Mouse (Mus musculus): ENCODE measurements around the gene Syt6.

Gene Syt6

DNA sequence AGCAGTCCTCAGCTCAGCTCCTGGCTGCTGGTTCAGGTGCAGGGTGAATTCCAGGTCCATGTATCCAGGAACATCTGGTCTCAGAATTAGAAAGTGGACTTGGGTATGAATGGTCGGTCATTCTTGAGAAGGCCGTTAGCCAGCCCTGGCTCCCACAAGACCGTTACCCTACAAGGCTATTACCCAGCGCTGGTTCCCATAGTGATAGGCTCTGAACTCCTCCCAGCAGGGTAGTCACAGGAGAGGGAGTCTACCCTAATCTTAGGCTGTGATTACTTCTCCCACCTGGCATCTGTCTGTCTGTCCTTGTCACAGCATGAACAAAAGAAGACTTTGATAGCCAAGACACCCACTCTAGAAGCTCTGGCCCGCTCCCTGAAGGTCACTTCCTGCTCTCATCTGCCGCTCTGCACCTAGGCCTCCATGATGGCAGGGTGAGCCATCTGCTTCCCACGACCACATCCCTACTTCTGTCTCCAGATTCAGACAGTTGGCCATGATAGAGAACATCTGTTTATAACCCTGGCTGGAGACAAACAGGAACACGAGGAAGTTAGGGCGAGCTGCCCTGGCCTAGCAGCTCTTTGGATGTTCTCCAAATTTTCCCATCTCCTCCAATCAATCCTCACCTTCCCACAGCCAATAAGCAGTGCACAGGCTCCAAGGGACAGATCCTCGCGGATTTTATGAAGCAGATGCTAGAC, 72.3 kb downstream of the Syt6 start:
- DNase-seq (ENCODE audit: low spot score in 2 of 2): no peak

DNA sequence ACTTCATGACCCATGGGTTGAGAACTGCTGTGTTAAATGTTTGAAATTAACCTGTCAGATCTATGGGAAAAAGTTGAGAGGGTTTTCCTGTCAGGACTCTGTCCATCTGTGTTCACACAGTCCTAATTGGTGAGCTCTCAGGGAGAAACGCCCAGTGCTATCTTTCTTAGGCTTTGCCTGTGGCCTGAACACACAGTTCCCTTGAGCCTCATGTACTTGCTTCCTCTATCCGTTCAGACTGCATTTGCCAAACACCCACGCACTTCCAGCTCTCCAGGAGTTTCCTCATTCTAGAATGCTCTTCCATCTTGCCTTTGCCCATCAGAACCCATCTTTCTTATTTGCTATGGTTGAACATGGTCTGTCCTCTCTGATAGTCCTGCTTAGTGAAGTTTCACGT, 73.5 kb downstream of the Syt6 start:
- DNase-seq (ENCODE audit: low spot score in 2 of 2): no peak

DNA sequence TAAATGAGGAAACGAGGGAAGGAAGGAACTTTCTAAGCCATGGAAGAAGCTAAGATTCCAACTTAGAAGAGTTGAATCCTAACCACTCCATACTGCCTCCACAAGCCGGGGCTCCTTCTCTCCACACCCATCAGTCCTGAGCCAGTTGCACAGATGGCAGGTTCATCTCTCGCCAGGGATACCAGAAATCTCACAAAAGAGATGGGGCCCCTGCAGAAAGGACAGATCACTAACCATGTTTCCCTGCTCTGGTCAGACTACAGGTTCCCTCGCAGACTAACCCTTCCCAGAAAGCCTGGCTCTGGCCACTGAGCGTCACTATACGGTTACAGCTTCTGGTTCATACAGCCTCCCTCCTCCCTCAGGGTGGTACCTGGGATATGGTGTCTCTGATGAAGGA, 74.7 kb downstream of the Syt6 start:
- no peak for DNase-seq (ENCODE audit: low spot score in 2 of 2)

DNA sequence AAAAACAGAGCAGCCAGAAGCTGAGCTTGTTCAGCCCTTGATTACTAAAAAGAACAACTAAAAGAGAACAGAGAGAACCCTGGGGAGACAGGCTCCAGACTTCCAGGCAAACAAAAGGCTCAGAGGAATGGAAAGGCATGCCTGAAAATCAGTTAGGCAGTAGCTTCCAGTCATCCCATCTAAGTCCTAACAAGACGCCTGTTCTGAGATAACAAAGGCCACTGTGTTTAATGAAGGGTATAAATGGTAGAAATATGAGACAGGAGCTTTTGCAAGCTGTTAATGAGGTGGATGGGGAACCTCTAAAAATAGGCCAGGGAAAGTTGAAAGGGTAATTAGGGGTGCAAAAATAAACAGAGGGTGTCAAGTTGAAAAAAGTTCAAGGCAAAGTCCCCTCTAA, 75.4 kb downstream of the Syt6 start:
- no peak for DNase-seq (ENCODE audit: low spot score in 2 of 2)

DNA sequence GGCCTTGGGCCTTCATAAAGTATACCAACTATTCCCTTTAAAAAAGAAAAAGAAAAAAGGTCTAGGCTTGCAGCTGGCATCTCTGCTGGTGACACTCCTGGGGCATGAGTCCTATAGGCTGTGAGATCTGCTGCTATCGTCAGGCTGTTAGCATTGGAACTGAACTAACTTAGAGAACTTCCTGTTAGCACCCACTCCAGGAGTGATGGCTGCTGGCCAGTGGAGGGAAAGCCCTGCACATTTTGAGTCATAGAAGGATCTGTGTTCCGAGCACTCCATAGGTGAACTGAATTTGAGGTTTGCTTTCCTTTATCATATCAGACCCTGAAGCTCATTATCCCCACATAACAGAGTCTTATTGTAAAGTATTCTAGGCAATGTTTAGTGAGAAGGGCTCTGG, 85.0 kb downstream of the Syt6 start:
- no peak for DNase-seq (ENCODE audit: low spot score in 2 of 2)

DNA sequence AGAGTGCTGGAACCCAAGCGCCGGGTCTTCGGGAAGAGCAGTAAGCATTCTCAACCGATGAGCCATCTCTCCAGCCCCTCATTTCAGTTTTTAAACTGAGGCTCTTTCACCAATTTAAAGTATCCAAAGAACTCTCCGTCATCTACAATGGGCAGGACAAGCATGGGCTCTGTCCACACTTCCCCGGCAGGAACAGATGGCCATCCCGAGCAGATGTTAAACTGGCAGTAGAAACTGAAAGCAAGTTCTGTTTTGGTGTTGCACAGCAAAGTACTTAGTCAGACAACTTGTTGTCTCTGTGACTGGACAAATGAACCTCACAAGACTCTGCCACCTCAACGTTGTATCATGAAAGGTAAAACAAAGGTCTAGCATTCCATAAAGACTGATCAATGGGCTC, 86.7 kb downstream of the Syt6 start:
- DNase-seq (ENCODE audit: low spot score in 2 of 2): no peak

DNA sequence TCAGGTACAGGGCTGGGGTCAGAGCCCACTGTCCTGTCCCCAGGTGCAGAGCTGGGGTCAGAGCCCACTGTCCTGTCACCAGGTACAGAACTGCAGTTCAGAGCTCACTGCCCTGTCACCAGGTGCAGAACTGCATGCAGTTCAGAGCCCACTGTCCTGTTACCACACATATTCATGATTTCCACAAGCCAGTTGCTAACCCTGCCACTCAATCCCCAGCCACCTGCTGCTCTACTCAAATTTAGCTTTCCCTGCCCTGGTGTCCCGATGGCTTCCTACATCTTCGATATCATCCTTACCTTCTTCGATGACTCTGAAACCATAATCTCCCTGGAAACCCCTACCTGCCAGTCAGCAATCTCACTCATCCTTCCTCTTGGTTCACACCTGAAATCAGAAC, 88.4 kb downstream of the Syt6 start:
- DNase-seq (ENCODE audit: low spot score in 2 of 2): no peak

DNA sequence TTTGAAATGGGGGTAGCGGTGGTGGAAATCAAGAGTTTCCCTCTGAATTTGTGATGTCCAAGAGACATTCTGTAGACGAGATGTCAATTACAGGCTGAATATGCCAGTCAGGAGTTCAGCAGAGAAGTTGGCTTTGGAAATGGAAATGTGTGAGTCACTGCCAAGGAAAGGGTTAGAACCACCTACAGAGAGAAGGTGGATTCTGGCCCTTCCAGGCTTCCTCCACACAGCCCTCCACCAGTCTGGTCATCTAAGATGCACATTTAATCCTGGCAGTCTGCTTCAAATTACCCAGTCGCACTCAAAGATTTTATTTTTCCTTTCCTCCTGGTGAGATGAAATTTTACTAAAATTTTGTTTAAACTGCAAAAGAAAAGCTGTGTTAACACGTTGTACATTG, 97.1 kb downstream of the Syt6 start:
- no peak for DNase-seq (ENCODE audit: low spot score in 2 of 2)

DNA sequence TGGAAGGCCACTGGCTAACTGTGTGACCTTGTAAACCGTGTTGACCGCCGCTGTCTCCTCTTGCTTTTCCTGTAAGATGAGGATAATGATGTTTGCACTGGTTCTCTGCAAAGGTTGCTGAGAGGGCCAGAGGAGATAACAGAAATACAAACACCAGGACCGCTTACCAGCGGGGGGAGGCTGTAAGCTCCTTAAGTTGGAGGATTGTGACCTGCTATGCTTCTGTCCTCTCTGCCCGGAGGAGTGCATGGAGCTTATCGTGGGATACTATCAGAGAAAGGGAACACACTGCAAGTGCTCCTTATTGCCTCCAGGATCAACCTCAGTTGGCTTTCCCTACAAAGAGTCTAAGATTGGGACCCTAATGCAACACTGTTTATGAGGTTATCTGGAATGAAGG, 97.7 kb downstream of the Syt6 start:
- no peak for DNase-seq (ENCODE audit: low spot score in 2 of 2)

DNA sequence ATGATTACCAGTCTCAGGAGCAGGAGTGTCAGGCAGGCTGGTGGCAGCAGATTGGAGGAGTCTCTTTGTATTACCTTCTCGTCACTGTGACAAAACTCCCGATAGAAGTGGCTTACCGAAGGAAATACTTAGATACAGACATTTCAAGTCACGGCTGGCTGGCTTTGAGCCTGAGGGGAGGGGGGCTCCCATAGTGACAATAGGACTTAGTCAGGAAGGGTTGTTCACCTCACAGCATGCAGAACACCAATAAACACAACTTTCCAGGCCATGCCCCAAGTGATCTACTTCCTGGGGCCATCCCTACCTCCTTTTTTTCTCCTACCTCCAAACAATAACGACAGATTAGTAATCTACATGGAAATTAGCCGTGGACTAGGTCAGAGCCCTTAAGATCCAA, 103.8 kb downstream of the Syt6 start:
- no peak for DNase-seq (ENCODE audit: low spot score in 2 of 2)

DNA sequence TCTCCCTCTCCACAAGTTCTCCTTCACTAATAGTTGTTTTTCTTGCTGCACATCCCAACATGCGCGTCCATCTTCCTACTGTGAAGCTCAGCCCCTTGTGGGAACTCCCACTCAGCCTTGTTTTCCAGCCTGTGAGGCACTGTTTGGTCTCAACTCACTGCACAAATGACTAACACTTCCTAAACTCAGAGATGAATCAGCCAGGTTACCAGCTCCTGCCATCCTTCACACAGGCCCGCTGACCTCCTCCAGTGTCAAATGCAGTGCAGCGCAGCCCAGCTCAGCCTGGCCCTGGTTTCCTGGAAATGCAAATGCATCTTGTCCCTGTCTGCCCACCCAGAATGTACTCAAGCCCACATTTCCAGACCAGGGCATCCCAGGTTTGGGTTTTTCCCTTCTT, 107.4 kb downstream of the Syt6 start:
- DNase-seq (ENCODE audit: low spot score in 2 of 2): no peak

DNA sequence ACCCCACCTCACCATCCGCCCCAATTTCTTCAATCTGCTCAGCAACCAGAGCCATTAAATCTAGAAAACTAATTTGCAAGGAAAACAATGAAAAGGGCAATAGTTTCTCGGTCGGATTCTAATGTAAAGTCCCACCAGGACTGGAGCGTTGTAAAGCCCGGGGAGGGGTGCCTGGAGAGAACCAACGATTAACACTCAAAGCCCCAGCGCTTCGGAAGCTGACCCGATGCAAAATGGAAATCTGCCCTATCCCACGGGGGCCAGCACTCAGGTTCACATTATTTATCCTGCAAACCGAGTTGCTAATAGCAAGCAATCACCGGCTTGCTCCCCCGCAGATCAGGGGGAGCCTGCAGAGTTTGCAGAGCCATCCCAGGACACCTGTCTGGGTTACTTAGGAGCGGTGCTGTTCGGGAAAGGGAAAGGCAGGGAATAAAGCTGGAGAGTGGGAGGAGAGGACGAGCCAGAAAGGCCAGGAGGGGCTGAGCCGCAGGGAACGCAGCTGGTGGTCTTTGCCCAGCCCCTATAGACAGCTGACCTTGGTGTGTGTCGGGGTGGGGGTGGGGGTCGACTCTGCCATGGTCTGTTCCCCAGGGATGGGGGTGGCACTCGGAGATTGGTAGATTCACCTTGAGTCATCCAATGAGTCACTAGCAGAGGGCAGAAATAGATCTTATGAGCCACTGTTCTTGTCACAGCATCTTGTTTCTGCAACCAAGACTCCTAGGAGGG, 108.4 kb downstream of the Syt6 start:
- no peak for DNase-seq (ENCODE audit: low spot score in 2 of 2)

DNA sequence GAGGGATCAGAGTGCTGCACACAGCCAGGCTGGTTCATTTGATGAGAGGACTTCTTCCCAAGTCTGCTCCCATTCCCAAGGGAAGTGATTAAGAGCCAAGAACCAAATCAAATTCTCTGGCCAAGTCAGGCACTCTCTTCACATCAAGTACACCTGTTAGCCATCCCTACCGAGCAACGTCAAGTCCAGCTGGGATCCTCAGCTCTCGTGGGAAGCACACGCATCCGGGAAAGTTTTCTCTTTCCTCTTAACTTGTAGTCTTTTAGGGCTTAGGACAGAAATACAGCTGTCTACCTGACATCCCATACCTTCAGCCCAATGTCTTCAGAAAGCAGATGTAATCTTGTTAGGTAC, 108.9 kb downstream of the Syt6 start:
- no peak for DNase-seq (ENCODE audit: low spot score in 2 of 2)

DNA sequence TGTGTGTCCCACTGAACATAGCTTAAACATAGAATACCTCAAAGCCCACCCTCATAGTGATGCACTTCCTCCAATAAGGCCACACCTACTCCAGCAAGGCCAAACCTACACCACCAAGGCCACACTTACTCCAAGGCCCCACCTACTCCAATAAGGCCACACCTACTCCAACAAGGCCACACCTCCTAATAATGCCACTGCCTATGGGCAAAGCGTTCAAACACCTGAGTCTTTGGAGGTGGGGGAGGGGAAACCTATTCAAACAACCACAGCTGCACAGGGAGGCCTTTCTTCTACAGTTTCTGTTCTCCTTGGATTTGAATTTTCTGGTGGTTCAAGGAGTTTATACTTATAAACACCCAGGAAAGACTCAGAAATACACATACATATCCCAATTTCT, 114.0 kb downstream of the Syt6 start:
- DNase-seq (ENCODE audit: low spot score in 2 of 2): no peak

DNA sequence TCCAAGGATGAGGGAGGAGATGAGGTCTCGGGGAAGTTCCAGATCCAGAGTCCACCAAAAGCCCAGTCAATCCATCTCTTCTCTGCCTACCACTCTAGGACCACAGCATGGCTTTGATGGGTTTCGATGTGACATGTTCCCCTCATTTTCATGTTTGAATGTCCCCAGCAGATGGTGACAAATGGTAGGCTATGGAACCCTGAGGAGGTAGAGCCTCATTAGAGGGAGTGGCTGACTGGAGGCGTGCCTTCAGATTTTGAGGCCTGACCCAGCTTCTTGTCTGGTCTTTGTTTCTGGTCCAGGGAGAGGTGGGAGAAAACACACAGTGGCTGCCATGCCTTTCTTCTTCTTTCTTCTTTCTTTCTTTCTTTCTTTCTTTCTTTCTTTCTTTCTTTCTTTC, 115.5 kb downstream of the Syt6 start:
- peak; percentile 3 to 9 for DNase-seq (ENCODE audit: low spot score in 2 of 2)

Measured in spleen, postnatal 36 days (tissue).